Mouse (Mus musculus) hindbrain, postnatal 0 days (tissue): ENCODE measurements around the gene Mospd1. TPM values are rescaled to one million over a fixed set of nuclear protein-coding genes. Genes with fewer than 3 reads are reported as not detected.
A peak's percentile ranks its signal among the peaks of the same experiment; 100 is the strongest.

Source experiments
- ATAC-seq: fragments of 200-750 bp; cut with Nextera tagmentation; 2 replicates; pipeline ENCODE4 v1.8.0; 2017; ENCODE audit warnings: mild to moderate bottlenecking, moderate TSS enrichment, moderate library complexity
- DNase-seq: peaks from one replicate; pipeline ENCODE4 v3.0.0-alpha.2; 2015; ENCODE audit warnings: low spot score
- H3K27ac ChIP-seq: fragments of 300-500 bp; sonication (generic); 2 replicates; pipeline ENCODE4 v1.5.1; 2014; ENCODE audit warnings: mild to moderate bottlenecking
- H3K27me3 ChIP-seq: fragments of 300-500 bp; sonication (generic); 2 replicates; pipeline ENCODE4 v1.6.1; 2014; ENCODE audit warnings: low read length, mixed read lengths; ENCODE audit not compliant: insufficient read depth
- H3K36me3 ChIP-seq: fragments of 300-500 bp; sonication (generic); 2 replicates; pipeline ENCODE4 v1.6.1; 2014; ENCODE audit warnings: low read length, mixed read lengths; ENCODE audit not compliant: insufficient read depth
- H3K4me1 ChIP-seq: fragments of 300-500 bp; sonication (generic); 2 replicates; pipeline ENCODE4 v1.6.1; 2014; ENCODE audit warnings: antibody characterized with exemption, low read length, mixed read lengths; ENCODE audit not compliant: insufficient read depth
- H3K4me2 ChIP-seq: fragments of 300-500 bp; sonication (generic); 2 replicates; pipeline ENCODE4 v1.6.1; 2014; ENCODE audit warnings: low read depth, mild to moderate bottlenecking, low read length, moderate library complexity, mixed read lengths
- H3K4me3 ChIP-seq: fragments of 300-500 bp; sonication (generic); 2 replicates; pipeline ENCODE4 v1.5.1; 2014; ENCODE audit warnings: low read length
- H3K9ac ChIP-seq: fragments of 300-500 bp; sonication (generic); replicated peaks from 2 replicates; pipeline ENCODE4 v1.6.1; 2014; ENCODE audit warnings: mild to moderate bottlenecking, low read length, moderate library complexity, mixed read lengths
- H3K9me3 ChIP-seq: fragments of 300-500 bp; sonication (generic); 2 replicates; pipeline ENCODE4 v1.6.1; 2016; ENCODE audit warnings: low read length, mixed read lengths
- CTCF ChIP-seq: IDR thresholded peaks from 2 replicates; pipeline ENCODE4 v1.5.1; 2016; ENCODE audit warnings: antibody characterized with exemption, control low read depth, low read depth
- WGBS: fragments of 180-500 bp; shearing (Covaris S2); extraction: QIAGEN DNeasy Blood & Tissue Kit; methylation state at CpG from one replicate; pipeline ENCODE4 v1.1.7; 2014; 5-methylcytosine and 5-hydroxymethylcytosine counted together
- polyA plus RNA-seq: library from polyadenylated mRNA; unstranded; fragments of >200 nt; fragmentation: Nextera tagmentation; extraction: Ambion mirVana; gene quantifications from 2 replicates; pipeline ENCODE4 v1.2.1, GENCODE M21; 2015
- total RNA-seq: library from RNA; depleted of rRNA; stranded (reverse); fragments of >200 nt; gene quantifications from 2 replicates; pipeline ENCODE4 v1.2.3, GENCODE M21; 2014; rRNA removed

The Mospd1 gene
- total RNA-seq (9.8 and 20.8 TPM in 2 replicates), polyA plus RNA-seq (34.7 and 37.0 TPM in 2 replicates)

- 22% methylated on average over 13 of the region's 15 CpGs for WGBS
- no peaks in the 10 kb centered on the region for H3K36me3 ChIP-seq
- H3K4me2 ChIP-seq = peak within 1 kb of the TSS; percentile 64
- H3K9ac ChIP-seq = peak within 1 kb of the TSS; percentile 59
- no peaks in the 10 kb centered on the region for H3K4me1 ChIP-seq
- no peaks in the 10 kb centered on the region for H3K27me3 ChIP-seq
- H3K9me3 ChIP-seq = no peaks in the 10 kb centered on the region
- H3K27ac ChIP-seq = peak within 1 kb of the TSS; percentile 74
- H3K4me3 ChIP-seq = peak within 1 kb of the TSS; percentile 55
- peak; percentile 98 for ATAC-seq
- no peak for TF ChIP-seq CTCF
- peak; percentile 83 for DNase-seq
These were observed at the start of gene Mospd1 for GRCm38 (mm10) chrX:53370366-53370740. Gene Mospd1 (minus strand): TSS chrX:53370502.

- no peak for TF ChIP-seq CTCF
- Histone ChIP-seq H3K4me2 (no peak overlapping the region), H3K9me3 (no peaks in the 10 kb centered on the region), H3K27me3 (no peaks in the 10 kb centered on the region), H3K27ac (no peak overlapping the region), H3K4me3 (no peak overlapping the region), H3K4me1 (no peaks in the 10 kb centered on the region), H3K9ac (no peak overlapping the region), H3K36me3 (no peaks in the 10 kb centered on the region)
- ATAC-seq (no peak), DNase-seq (no peak)
- WGBS = 78% methylated on average over 3 of the region's 3 CpGs
These were observed 16.1 kb upstream of the Mospd1 start for GRCm38 (mm10) chrX:53386362-53386761.

GRCm38 (mm10) chrX:53383122-53383521, 12.8 kb upstream of the Mospd1 start:
- no peak overlapping the region for H3K27ac ChIP-seq
- ATAC-seq = no peak
- 66% methylated on average over 3 of the region's 3 CpGs for WGBS
- no peaks in the 10 kb centered on the region for H3K36me3 ChIP-seq
- H3K27me3 ChIP-seq = no peaks in the 10 kb centered on the region
- H3K4me3 ChIP-seq = no peak overlapping the region
- DNase-seq = no peak
- H3K9ac ChIP-seq = no peak overlapping the region
- TF ChIP-seq CTCF = no peak
- H3K4me2 ChIP-seq = no peak overlapping the region
- H3K4me1 ChIP-seq = no peaks in the 10 kb centered on the region
- H3K9me3 ChIP-seq = no peaks in the 10 kb centered on the region

- Histone ChIP-seq H3K9ac (peak overlapping the region; percentile 59), H3K9me3 (no peaks in the 10 kb centered on the region), H3K4me3 (peak overlapping the region; percentile 55), H3K4me1 (no peaks in the 10 kb centered on the region), H3K4me2 (peak overlapping the region; percentile 64), H3K36me3 (no peaks in the 10 kb centered on the region), H3K27ac (peak overlapping the region; percentile 74), H3K27me3 (no peaks in the 10 kb centered on the region)
- TF ChIP-seq CTCF = no peak
- 29% methylated on average over 25 of the region's 25 CpGs for WGBS
- ATAC-seq = peak; percentile 86
- DNase-seq = peak; percentile 6
These were observed 552 bp downstream of the Mospd1 start for GRCm38 (mm10) chrX:53369534-53370365.

DNA sequence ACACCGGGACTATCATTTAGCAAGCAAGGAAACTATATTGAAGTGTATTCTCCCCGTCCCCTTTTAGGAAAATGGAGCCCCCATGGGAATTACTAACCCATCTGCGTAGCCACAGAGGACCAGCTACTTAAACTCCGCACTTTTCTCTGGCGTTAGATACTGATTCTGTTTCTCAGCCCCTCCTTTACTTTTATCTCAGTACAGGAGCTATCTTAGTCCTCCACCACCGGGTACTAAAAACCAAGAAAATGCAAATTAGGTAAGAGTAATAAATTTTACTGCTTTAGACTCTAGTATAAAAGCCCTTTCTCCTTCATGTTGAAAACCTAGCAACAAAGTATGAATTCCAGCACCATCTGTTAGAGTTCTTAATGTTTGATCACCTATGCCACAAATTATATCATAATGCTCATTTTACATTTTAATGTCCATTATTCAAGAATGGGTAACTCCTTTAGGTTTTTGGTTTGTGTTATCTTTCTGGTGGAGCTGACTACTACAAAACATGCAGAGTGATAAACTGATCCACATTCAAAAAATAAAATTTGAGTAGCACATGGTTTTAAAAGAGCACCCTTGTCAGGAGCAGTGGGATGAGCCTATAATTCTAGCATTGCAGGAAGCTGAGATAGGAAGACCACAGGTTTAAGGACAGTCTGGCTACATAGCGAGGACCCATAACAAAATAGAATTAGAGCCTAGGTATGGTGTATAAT, 5.5 kb downstream of the Mospd1 start:
- DNase-seq (no peak), ATAC-seq (no peak)
- 80% methylated on average over 7 of the region's 7 CpGs for WGBS
- Histone ChIP-seq H3K27ac (no peak overlapping the region), H3K4me1 (no peaks in the 10 kb centered on the region), H3K4me2 (no peak overlapping the region), H3K9ac (no peak overlapping the region), H3K27me3 (no peaks in the 10 kb centered on the region), H3K4me3 (no peak overlapping the region), H3K9me3 (no peaks in the 10 kb centered on the region), H3K36me3 (no peaks in the 10 kb centered on the region)
- no peak for TF ChIP-seq CTCF

DNA sequence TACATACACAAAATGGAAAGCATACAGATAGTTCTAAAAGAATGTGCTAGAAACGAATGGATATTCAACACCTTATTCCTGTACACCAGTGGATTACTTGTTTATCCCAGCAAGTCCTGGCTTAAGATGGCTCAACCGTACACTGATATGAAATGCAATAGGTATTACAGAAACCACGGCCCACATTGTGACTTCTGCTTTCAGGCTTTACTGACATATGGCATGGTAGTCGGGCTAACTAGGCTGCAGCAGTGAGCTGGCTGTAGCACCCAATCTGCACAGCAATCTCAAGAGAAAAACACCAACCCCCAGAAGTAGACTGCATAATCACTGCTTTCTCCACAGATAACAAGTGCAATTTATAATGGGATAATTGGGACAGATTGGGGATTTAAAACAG, 21.9 kb downstream of the Mospd1 start:
- Histone ChIP-seq H3K9ac (no peak overlapping the region), H3K4me1 (no peaks in the 10 kb centered on the region), H3K4me2 (no peak overlapping the region), H3K27ac (no peak overlapping the region), H3K9me3 (no peaks in the 10 kb centered on the region), H3K27me3 (no peaks in the 10 kb centered on the region), H3K36me3 (no peaks in the 10 kb centered on the region), H3K4me3 (no peak overlapping the region)
- TF ChIP-seq CTCF = no peak
- ATAC-seq (no peak), DNase-seq (no peak)
- 90% methylated on average over 4 of the region's 4 CpGs for WGBS
